Mouse (Mus musculus) small intestine, adult 2 months (tissue): ENCODE results near the gene Cd9. TPM values are rescaled to one million over a fixed set of nuclear protein-coding genes. Genes with fewer than 3 reads are reported as not detected.

Experiments used
- H3K27ac ChIP-seq: fragments of 200-500 bp; 2 replicates; pipeline ENCODE4 v1.5.1; 2012; ENCODE audit warnings: low read depth, low read length, control low read depth, inconsistent platforms; ENCODE audit not compliant: insufficient read depth
- H3K27me3 ChIP-seq: fragments of 200-500 bp; 2 replicates; pipeline ENCODE4 v1.6.1; 2012; ENCODE audit warnings: mild to moderate bottlenecking, moderate library complexity, low read length, inconsistent platforms; ENCODE audit not compliant: control insufficient read depth, insufficient read depth
- H3K36me3 ChIP-seq: fragments of 200-500 bp; 2 replicates; pipeline ENCODE4 v1.6.1; 2012; ENCODE audit warnings: mild to moderate bottlenecking, low read length, control low read depth, inconsistent platforms; ENCODE audit not compliant: control insufficient read depth, insufficient read depth
- H3K4me1 ChIP-seq: fragments of 200-500 bp; 2 replicates; pipeline ENCODE4 v1.6.1; 2012; ENCODE audit warnings: low read length, inconsistent platforms, mixed read lengths; ENCODE audit not compliant: control insufficient read depth, insufficient read depth, insufficient read length
- H3K4me3 ChIP-seq: fragments of 200-500 bp; 2 replicates; pipeline ENCODE4 v1.5.1; 2012; ENCODE audit warnings: low read depth, mild to moderate bottlenecking, control low read depth, inconsistent platforms, low read length, moderate library complexity
- CTCF ChIP-seq: fragments of 200-500 bp; IDR thresholded peaks from 2 replicates; pipeline ENCODE4 v1.5.1; 2012; ENCODE audit warnings: low read depth, mild to moderate bottlenecking, control low read depth, inconsistent platforms, low read length, moderate library complexity, mixed read lengths; ENCODE audit not compliant: insufficient replicate concordance, insufficient read length; ENCODE audit errors: extremely low read depth
- POLR2A ChIP-seq: fragments of 200-500 bp; IDR thresholded peaks from 2 replicates; pipeline ENCODE4 v1.6.1; 2012; ENCODE audit warnings: low read depth, mild to moderate bottlenecking, control low read depth, inconsistent platforms, low read length, moderate library complexity
- WGBS: fragments of 180-500 bp; shearing (Covaris S2); methylation state at CpG from one replicate; pipeline ENCODE4 v1.1.7; 2018; 5-methylcytosine and 5-hydroxymethylcytosine counted together
- polyA plus RNA-seq: library from polyadenylated mRNA; depleted of rRNA; stranded (reverse); fragments of >200 nt; gene quantifications from 2 replicates; pipeline ENCODE4 v1.2.3, GENCODE M21; 2012

Cd9 gene
- polyA plus RNA-seq, 1 experiment, result 46.5 TPM

GRCm38 (mm10) chr6:125436753-125437152, 57.8 kb downstream of the Cd9 start:
- Histone ChIP-seq H3K27ac (no peak overlapping the region), H3K4me1 (peaks cover 5% of the 10 kb centered on the region), H3K36me3 (no peaks in the 10 kb centered on the region), H3K4me3 (no peak overlapping the region), H3K27me3 (no peaks in the 10 kb centered on the region)
- 85% methylated on average over 3 of the region's 3 CpGs for WGBS
- TF ChIP-seq CTCF, result no peak
- no peak for TF ChIP-seq POLR2A

DNA sequence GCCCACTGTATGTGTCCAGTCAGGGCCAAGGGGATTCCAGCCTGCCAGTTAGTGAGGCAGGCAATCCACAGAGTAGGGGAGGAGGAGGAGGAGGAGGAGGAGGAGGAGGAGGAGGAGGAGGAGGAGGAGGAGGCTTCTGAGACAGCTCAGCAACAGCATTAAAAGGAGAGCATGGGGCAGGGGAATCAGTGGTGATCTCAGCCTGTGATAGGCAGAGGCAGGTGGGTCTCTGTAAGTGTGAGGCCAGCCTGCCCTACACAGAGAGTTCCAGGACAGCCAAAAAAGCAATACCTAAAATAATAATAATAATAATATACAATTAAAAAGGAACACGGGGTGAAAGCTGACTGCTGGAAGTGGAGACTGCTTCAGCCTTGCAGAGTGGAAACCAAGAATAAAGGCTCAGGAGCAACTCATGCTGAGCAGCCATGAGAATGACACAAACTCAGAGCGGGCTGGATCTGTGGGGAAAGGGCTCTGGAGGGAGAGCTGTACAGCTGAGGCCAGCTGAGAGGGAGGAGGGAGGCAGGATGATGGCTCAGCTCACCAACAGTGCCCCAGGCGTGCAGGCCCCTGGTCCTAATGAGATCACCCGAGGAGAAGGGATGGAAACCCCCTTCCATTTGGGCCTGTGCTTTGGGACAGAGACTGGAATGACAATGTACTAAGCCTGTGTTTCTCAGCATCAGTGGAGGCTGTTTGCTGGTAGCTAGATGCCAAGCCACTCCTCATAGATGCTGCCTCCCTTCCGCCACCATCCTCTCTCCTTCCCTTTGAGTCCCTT, 59.7 kb downstream of the Cd9 start:
- H3K4me3 ChIP-seq, result no peak overlapping the region
- peaks cover 6% of the 10 kb centered on the region for H3K4me1 ChIP-seq
- H3K36me3 ChIP-seq, result no peaks in the 10 kb centered on the region
- TF ChIP-seq POLR2A, result no peak
- TF ChIP-seq CTCF, result no peak
- no peaks in the 10 kb centered on the region for H3K27me3 ChIP-seq
- no peak overlapping the region for H3K27ac ChIP-seq
- WGBS, result 83% methylated on average over 5 of the region's 5 CpGs

- H3K4me1 ChIP-seq, result peaks cover 6% of the 10 kb centered on the region
- H3K36me3 ChIP-seq, result no peaks in the 10 kb centered on the region
- H3K27ac ChIP-seq, result no peak overlapping the region
- TF ChIP-seq CTCF (no peak), POLR2A (no peak)
- H3K27me3 ChIP-seq, result no peaks in the 10 kb centered on the region
- no peak overlapping the region for H3K4me3 ChIP-seq
- WGBS, result 44% methylated on average over 6 of the region's 6 CpGs
Measured at GRCm38 (mm10) chr6:125433704-125434447, 60.7 kb downstream of the Cd9 start.

DNA sequence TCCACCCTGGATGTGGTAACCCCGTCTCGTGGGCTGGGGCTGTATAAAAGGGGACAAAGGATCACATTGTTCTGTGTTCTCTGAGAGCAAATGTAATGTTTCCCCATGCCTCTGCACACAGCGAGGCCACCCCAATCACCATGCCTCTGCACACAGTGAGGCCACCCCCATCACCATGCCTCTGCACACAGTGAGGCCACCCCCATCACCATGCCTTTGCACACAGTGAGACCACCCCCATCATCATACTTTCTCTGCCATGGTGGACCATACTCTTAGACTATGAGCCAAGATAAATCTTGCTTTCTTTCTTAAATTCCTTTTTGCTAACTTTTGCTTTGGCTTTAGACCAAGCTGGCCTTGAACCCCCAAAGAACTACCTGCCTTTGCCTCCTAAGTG, 61.3 kb downstream of the Cd9 start:
- no peaks in the 10 kb centered on the region for H3K36me3 ChIP-seq
- peaks cover 6% of the 10 kb centered on the region for H3K4me1 ChIP-seq
- no peak overlapping the region for H3K27ac ChIP-seq
- H3K27me3 ChIP-seq, result no peaks in the 10 kb centered on the region
- no peak for TF ChIP-seq CTCF
- TF ChIP-seq POLR2A, result no peak
- WGBS, result 41% methylated on average over 3 of the region's 3 CpGs
- no peak overlapping the region for H3K4me3 ChIP-seq

DNA sequence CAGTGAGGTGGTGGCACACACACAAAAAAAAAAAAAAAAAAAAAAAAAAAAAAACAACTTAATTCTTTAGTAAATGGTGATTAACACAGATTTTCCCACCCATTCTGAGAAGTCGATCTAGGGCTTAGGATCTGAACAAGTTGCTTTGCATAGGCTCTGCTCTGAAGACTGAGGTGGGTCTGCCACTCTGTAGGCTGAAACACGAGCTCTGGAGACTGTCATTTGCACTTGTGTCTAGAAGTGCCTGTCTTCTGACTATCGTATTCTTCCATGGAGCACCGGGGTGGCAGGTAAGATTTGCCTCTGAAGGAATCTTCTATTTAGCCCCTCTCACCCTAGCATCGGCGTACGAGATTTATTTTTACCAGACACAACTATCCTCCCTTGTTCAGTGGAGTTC, 62.1 kb downstream of the Cd9 start:
- TF ChIP-seq CTCF, result no peak
- TF ChIP-seq POLR2A, result no peak
- Histone ChIP-seq H3K4me3 (no peak overlapping the region), H3K4me1 (peaks cover 6% of the 10 kb centered on the region), H3K27me3 (no peaks in the 10 kb centered on the region), H3K36me3 (no peaks in the 10 kb centered on the region), H3K27ac (no peak overlapping the region)
- WGBS, result 91% methylated on average over 7 of the region's 7 CpGs

DNA sequence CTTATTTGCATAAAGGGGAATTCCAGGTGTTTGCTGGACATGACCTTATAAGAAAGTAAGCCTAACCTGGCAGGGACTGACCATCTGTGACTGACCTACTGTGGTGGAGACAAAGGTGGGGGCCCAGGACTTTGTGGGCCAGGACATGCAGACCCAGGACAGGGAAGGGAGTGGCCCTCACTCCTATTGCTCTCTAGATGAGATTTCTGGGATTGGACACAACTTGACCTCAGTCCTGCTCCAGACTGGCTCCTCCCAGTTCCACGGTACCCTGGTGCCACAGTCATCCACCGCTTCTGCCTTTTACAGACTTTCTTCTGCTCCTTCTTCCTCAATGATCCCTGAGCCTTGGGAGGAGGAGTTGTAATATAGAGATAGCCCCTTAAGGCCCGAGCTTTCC, 63.6 kb downstream of the Cd9 start:
- Histone ChIP-seq H3K27me3 (no peaks in the 10 kb centered on the region), H3K36me3 (no peaks in the 10 kb centered on the region), H3K27ac (no peak overlapping the region), H3K4me3 (no peak overlapping the region), H3K4me1 (peaks cover 11% of the 10 kb centered on the region)
- TF ChIP-seq CTCF (no peak), POLR2A (no peak)
- WGBS, result 85% methylated on average over 3 of the region's 3 CpGs

DNA sequence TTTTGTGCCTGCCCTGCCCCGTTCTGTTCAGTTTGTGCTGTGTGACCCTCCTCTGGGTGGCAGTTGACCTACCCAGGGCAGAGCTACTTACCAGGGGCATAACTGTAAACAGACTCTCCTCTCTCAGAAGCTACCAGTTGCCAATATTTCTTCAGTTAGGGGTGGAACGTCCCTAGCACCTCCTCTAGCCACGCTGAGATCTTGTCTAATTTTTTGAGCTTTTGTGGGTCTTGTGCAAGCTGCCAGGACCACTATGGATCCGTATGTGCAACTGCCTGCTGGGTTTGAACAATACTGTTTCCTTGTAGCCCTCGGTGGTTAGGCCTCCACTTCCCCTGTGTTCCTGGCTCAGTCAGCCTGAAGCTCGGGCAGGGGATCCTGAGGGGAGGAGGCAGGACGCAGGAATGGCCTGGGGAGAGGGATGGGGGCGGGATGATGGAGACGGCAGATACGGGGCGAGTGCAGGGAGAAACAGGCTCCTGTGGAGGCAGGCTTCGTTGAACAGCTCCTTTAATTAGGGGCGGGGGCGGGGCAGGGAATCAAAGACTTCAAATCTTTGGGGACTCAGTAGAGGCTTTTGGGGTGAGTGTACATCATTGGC, 64.1 kb downstream of the Cd9 start:
- 52% methylated on average over 14 of the region's 14 CpGs for WGBS
- Histone ChIP-seq H3K4me1 (peaks cover 12% of the 10 kb centered on the region), H3K27ac (no peak overlapping the region), H3K27me3 (no peaks in the 10 kb centered on the region), H3K4me3 (no peak overlapping the region), H3K36me3 (no peaks in the 10 kb centered on the region)
- no peak for TF ChIP-seq CTCF
- no peak for TF ChIP-seq POLR2A
